Mouse (Mus musculus) 3134 (cell line): ENCODE data around the gene Gm17019.
"Not testable (repeated sequence)": the region's sequence is repeated elsewhere in the genome, so short reads cannot be mapped to it uniquely, and the experiment has no call there.

Experiments
- DNase-seq: peaks from one replicate; pipeline ENCODE4 v3.0.0-alpha.2; 2011; ENCODE audit warnings: low spot score; ENCODE audit not compliant: insufficient read length; ENCODE audit errors: extremely low read depth

Gene Gm17019

GRCm38 (mm10) chr5:15032898-15033297 lies at the start of gene Gm17019:
TSS of gene Gm17019 (minus strand) at chr5:15032998.
- DNase-seq: not testable (repeated sequence)

GRCm38 (mm10) chr5:15062385-15062715 lies 29.6 kb upstream of the Gm17019 start:
- not testable (repeated sequence) for DNase-seq

GRCm38 (mm10) chr5:15061638-15062384 lies 29.0 kb upstream of the Gm17019 start:
- DNase-seq: not testable (repeated sequence)

GRCm38 (mm10) chr5:15054151-15055025 lies 21.6 kb upstream of the Gm17019 start:
- not testable (repeated sequence) for DNase-seq

GRCm38 (mm10) chr5:15053606-15053962 lies 20.8 kb upstream of the Gm17019 start:
- DNase-seq: not testable (repeated sequence)

GRCm38 (mm10) chr5:15052945-15053605 lies 20.3 kb upstream of the Gm17019 start:
- DNase-seq: not testable (repeated sequence)

- not testable (repeated sequence) for DNase-seq
These were observed 18.0 kb upstream of the Gm17019 start for GRCm38 (mm10) chr5:15050807-15051206.

- DNase-seq: not testable (repeated sequence)
These were observed 12.3 kb upstream of the Gm17019 start for GRCm38 (mm10) chr5:15044830-15045767.

GRCm38 (mm10) chr5:15040784-15041183 lies 8.0 kb upstream of the Gm17019 start:
- not testable (repeated sequence) for DNase-seq

- not testable (repeated sequence) for DNase-seq
These were observed 7.2 kb upstream of the Gm17019 start for GRCm38 (mm10) chr5:15039984-15040383.

GRCm38 (mm10) chr5:15024316-15024715 lies 8.5 kb downstream of the Gm17019 start:
- not testable (repeated sequence) for DNase-seq

GRCm38 (mm10) chr5:15020067-15020466 lies 12.7 kb downstream of the Gm17019 start:
- DNase-seq: not testable (repeated sequence)

- not testable (repeated sequence) for DNase-seq
These were observed 21.9 kb downstream of the Gm17019 start for GRCm38 (mm10) chr5:15010639-15011582.

- not testable (repeated sequence) for DNase-seq
These were observed 25.9 kb downstream of the Gm17019 start for GRCm38 (mm10) chr5:15006907-15007306.

- DNase-seq: not testable (repeated sequence)
These were observed 26.5 kb downstream of the Gm17019 start for GRCm38 (mm10) chr5:15006288-15006687.

GRCm38 (mm10) chr5:15005584-15005983 lies 27.2 kb downstream of the Gm17019 start:
- not testable (repeated sequence) for DNase-seq

GRCm38 (mm10) chr5:15004569-15005562 lies 27.9 kb downstream of the Gm17019 start:
- DNase-seq: not testable (repeated sequence)

GRCm38 (mm10) chr5:14998077-14998476 lies 34.7 kb downstream of the Gm17019 start:
- DNase-seq: not testable (repeated sequence)
